Mouse (Mus musculus) small intestine, adult 2 months (tissue): ENCODE measurements at regions not wholly inside any gene's neighbourhood (a gene's known extent, or its start where the extent isn't known, plus 50 kb on each side); places are given as distances from the start of the nearest gene placed in this dataset.

Experiments used
- H3K27ac ChIP-seq: fragments of 200-500 bp; 2 replicates; pipeline ENCODE4 v1.5.1; 2012; ENCODE audit warnings: low read depth, low read length, control low read depth, inconsistent platforms; ENCODE audit not compliant: insufficient read depth
- H3K27me3 ChIP-seq: fragments of 200-500 bp; 2 replicates; pipeline ENCODE4 v1.6.1; 2012; ENCODE audit warnings: mild to moderate bottlenecking, moderate library complexity, low read length, inconsistent platforms; ENCODE audit not compliant: control insufficient read depth, insufficient read depth
- H3K36me3 ChIP-seq: fragments of 200-500 bp; 2 replicates; pipeline ENCODE4 v1.6.1; 2012; ENCODE audit warnings: mild to moderate bottlenecking, low read length, control low read depth, inconsistent platforms; ENCODE audit not compliant: control insufficient read depth, insufficient read depth
- H3K4me1 ChIP-seq: fragments of 200-500 bp; 2 replicates; pipeline ENCODE4 v1.6.1; 2012; ENCODE audit warnings: low read length, inconsistent platforms, mixed read lengths; ENCODE audit not compliant: control insufficient read depth, insufficient read depth, insufficient read length
- H3K4me3 ChIP-seq: fragments of 200-500 bp; 2 replicates; pipeline ENCODE4 v1.5.1; 2012; ENCODE audit warnings: low read depth, mild to moderate bottlenecking, control low read depth, inconsistent platforms, low read length, moderate library complexity
- CTCF ChIP-seq: fragments of 200-500 bp; IDR thresholded peaks from 2 replicates; pipeline ENCODE4 v1.5.1; 2012; ENCODE audit warnings: low read depth, mild to moderate bottlenecking, control low read depth, inconsistent platforms, low read length, moderate library complexity, mixed read lengths; ENCODE audit not compliant: insufficient replicate concordance, insufficient read length; ENCODE audit errors: extremely low read depth
- POLR2A ChIP-seq: fragments of 200-500 bp; IDR thresholded peaks from 2 replicates; pipeline ENCODE4 v1.6.1; 2012; ENCODE audit warnings: low read depth, mild to moderate bottlenecking, control low read depth, inconsistent platforms, low read length, moderate library complexity
- WGBS: fragments of 180-500 bp; shearing (Covaris S2); methylation state at CpG from one replicate; pipeline ENCODE4 v1.1.7; 2018; 5-methylcytosine and 5-hydroxymethylcytosine counted together

DNA sequence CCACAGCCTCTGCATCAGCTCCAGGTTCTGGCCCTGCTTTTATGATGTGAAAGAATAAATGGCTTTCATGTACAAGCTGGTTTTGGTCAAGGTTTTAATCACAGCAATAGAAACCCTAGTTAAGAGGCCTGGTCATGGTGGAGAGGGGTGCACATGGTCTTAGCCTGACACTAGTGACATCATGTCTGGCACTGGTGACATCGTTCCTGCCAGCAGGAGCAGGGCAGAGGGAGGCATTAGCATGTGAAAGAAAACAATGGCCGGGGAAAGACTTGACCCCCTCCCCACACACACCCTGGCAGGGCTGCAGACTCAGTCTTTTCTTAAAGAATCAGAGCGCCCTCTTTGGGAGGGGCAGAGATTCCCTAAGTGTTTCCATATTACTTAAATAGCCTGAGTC lies 139.2 kb downstream of the Matn1 start:
- H3K4me1 ChIP-seq: no peaks in the 10 kb centered on the region
- 75% methylated on average over 3 of the region's 3 CpGs for WGBS
- no peak for TF ChIP-seq POLR2A
- TF ChIP-seq CTCF: no peak
- no peak overlapping the region for H3K4me3 ChIP-seq
- H3K36me3 ChIP-seq: no peaks in the 10 kb centered on the region
- no peak overlapping the region for H3K27ac ChIP-seq
- H3K27me3 ChIP-seq: no peaks in the 10 kb centered on the region

DNA sequence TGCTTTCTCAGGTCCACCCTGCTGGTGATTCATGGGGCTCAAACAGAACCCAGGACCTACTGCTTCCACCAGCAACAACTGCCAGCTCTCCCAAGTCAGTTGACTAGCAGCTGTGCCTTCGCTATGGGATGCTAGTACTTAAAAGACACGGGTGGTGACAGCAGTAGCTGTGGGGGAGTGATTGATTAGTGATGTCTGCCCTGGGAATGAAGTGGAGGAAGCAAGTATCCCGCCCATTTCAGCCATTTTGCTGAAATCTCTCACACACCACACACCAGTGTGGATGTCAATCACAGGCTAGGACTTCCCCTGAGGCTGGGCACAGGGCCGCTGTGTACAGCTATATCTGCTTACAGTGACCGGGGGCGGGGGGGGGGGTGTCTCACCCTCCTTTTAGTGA lies 153.2 kb downstream of the Matn1 start:
- no peak overlapping the region for H3K27ac ChIP-seq
- no peaks in the 10 kb centered on the region for H3K4me1 ChIP-seq
- H3K4me3 ChIP-seq: no peak overlapping the region
- 56% methylated on average over 6 of the region's 6 CpGs for WGBS
- H3K27me3 ChIP-seq: no peaks in the 10 kb centered on the region
- no peak for TF ChIP-seq POLR2A
- TF ChIP-seq CTCF: no peak
- no peaks in the 10 kb centered on the region for H3K36me3 ChIP-seq

DNA sequence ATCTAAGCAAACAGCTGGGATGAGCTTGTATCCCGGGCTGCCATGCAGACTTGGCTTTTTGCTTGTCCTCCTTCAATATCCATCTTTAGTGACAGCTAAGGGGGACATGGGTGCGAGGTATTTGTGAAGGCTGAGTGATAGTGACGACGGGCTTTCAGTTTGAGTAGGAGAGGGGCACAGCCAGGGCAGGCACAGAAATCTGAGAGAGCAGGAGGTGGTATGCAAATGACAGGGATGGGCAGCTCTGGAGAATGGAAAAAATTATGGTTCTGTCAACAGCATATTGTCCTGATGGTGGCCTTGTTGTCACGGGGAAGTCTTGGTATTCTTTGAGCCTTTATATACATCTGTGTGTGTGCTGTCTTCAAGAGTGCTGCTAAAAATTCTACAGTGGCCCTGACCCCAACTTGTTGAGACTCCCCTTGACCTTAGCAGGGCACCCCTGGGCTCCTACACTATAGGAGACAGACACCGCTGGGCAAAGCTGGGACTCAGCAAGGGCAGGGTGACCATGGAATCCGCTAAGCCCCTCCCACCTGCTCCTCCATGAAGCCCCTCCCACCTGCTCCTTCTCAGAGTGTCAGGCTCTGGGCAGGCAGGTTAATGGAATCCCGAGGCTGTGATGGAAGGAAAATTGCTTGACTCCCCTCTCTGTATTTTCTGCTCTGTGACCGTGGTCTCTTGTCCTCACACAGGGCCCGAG lies 156.1 kb downstream of the Matn1 start:
- H3K4me1 ChIP-seq: no peaks in the 10 kb centered on the region
- H3K27ac ChIP-seq: no peak overlapping the region
- 40% methylated on average over 10 of the region's 10 CpGs for WGBS
- TF ChIP-seq POLR2A (no peak), CTCF (no peak)
- no peaks in the 10 kb centered on the region for H3K36me3 ChIP-seq
- no peak overlapping the region for H3K4me3 ChIP-seq
- no peaks in the 10 kb centered on the region for H3K27me3 ChIP-seq

DNA sequence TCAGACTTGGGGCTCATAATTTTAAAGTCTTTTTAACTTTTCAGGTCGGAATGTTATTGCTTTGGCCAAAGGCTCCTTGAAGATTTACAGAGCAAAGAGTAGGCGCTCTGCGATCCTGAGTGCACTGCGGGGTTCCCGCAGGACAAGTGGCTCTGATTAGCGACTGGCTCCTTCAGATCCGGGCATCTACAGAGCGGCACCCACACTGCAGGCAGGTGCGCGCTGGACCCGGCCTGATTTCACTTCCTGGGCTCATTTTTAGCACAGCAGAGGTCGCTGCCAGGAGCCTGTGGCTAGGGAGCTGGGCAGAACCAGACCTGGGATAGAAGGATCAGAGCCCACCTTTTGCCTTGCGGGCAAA lies 156.6 kb downstream of the Matn1 start:
- Histone ChIP-seq H3K27me3 (no peaks in the 10 kb centered on the region), H3K36me3 (no peaks in the 10 kb centered on the region), H3K4me1 (no peaks in the 10 kb centered on the region), H3K4me3 (no peak overlapping the region), H3K27ac (no peak overlapping the region)
- TF ChIP-seq CTCF: no peak
- no peak for TF ChIP-seq POLR2A
- WGBS: 16% methylated on average over 13 of the region's 13 CpGs

DNA sequence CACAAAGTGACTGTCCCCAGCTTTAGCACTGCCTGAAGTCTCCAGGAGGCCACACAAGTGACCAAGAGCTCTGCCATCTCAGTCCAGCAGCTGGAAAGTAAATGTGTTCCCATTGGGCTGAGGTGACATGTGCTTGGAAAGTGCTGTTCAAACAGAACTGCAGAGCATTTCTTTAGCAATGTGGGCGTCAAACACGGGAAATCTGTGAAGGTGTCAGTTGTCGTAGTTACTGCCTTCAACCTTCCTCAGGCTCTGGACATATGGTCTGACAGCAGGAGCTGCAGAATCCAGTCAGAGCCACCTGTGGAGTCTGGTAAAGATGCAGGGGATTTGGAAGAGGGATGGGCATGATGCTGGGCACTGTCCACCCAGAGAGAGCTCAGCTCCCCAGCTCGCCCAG lies 158.0 kb downstream of the Matn1 start:
- Histone ChIP-seq H3K4me1 (no peaks in the 10 kb centered on the region), H3K27ac (no peak overlapping the region), H3K36me3 (no peaks in the 10 kb centered on the region), H3K27me3 (no peaks in the 10 kb centered on the region), H3K4me3 (no peak overlapping the region)
- TF ChIP-seq POLR2A (no peak), CTCF (no peak)
- 58% methylated on average over 4 of the region's 4 CpGs for WGBS

DNA sequence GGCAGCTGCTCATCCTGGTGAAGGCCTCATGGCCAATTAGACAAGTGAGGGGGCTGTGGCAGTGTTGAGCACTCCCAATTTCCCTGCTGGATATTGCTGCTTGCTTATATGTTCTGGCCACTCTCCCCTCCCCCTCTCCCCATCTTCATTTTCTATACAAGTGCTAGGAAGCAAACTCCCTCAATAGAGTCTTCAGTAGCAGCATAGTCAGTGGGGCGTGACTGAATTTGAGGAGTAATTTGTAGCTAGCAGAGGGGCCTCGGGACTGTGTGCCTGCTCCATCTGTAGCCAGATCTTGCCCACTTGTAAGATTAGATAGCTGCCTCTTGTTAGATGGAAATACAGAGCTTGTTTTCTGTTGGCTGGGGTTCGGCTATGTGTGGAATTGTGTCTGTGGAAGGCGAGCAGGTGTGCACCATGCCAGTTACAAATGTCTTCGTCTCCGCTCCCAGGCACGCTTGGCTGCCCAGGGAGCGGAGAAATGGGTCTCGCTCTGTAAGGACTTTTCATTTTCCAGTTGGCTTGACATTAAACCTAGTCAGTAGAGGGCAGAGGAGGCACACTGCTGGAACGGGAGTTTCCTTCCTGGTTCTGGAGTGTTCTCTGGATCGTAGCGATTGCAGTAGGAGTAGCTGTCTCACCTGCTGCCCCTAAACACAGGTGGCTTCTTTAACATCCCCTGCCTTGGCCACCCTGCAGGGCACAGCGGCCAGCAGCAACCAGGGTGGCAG lies 163.1 kb downstream of the Matn1 start:
- H3K4me1 ChIP-seq: no peaks in the 10 kb centered on the region
- TF ChIP-seq POLR2A (no peak), CTCF (no peak)
- H3K4me3 ChIP-seq: no peak overlapping the region
- no peaks in the 10 kb centered on the region for H3K27me3 ChIP-seq
- H3K36me3 ChIP-seq: no peaks in the 10 kb centered on the region
- WGBS: 70% methylated on average over 13 of the region's 13 CpGs
- H3K27ac ChIP-seq: no peak overlapping the region

DNA sequence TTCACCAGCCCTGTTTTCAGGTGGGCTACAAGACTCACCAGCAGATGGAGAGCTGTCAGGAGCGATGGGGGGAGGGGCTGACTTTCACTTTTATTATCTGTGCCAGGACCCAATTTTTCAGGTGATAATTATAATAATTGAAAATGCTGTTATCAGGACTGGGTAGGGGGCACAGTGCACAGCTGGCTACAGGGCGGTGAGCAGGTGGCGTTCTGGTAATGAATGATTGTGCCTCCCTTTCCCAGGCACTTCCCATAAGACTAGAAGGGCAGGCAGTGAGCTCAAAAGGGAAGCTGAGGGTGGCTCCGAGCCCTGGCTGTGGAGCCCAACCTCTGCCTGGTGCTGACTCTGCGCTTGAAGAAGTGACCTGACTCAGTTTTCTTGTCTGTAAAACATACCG lies 168.4 kb downstream of the Matn1 start:
- no peak overlapping the region for H3K4me3 ChIP-seq
- WGBS: 72% methylated on average over 6 of the region's 6 CpGs
- H3K36me3 ChIP-seq: no peaks in the 10 kb centered on the region
- no peaks in the 10 kb centered on the region for H3K4me1 ChIP-seq
- no peaks in the 10 kb centered on the region for H3K27me3 ChIP-seq
- TF ChIP-seq POLR2A: no peak
- TF ChIP-seq CTCF: no peak
- no peak overlapping the region for H3K27ac ChIP-seq
